Mouse (Mus musculus) embryonic facial prominence, embryonic 14.5 days (tissue): ENCODE data around the gene Slc47a2. TPM values are rescaled to one million over a fixed set of nuclear protein-coding genes. Genes with fewer than 3 reads are reported as not detected.

Experiments used
- ATAC-seq: fragments of 200-750 bp; cut with Nextera tagmentation; 2 replicates; pipeline ENCODE4 v1.8.0; 2017; ENCODE audit warnings: low read depth, moderate number of reproducible peaks, moderate TSS enrichment
- DNase-seq: peaks from one replicate; pipeline ENCODE4 v3.0.0-alpha.2; 2015; ENCODE audit warnings: low spot score
- H3K27ac ChIP-seq: fragments of 300-500 bp; sonication (generic); replicated peaks from 2 replicates; pipeline ENCODE4 v1.5.1; 2014; ENCODE audit warnings: low read depth, mild to moderate bottlenecking, low read length, moderate library complexity
- H3K27me3 ChIP-seq: fragments of 300-500 bp; sonication (generic); replicated peaks from 2 replicates; pipeline ENCODE4 v1.6.1; 2014; ENCODE audit warnings: low read length; ENCODE audit not compliant: control insufficient read depth, insufficient read depth
- H3K36me3 ChIP-seq: fragments of 300-500 bp; sonication (generic); 2 replicates; pipeline ENCODE4 v1.6.1; 2014; ENCODE audit warnings: low read length, mixed read lengths; ENCODE audit not compliant: control insufficient read depth, insufficient read depth
- H3K4me1 ChIP-seq: fragments of 300-500 bp; sonication (generic); 2 replicates; pipeline ENCODE4 v1.6.1; 2014; ENCODE audit warnings: antibody characterized with exemption, low read length; ENCODE audit not compliant: control insufficient read depth, insufficient read depth
- H3K4me2 ChIP-seq: fragments of 300-500 bp; sonication (generic); 2 replicates; pipeline ENCODE4 v1.6.1; 2014; ENCODE audit warnings: low read depth, mild to moderate bottlenecking, low read length, moderate library complexity, mixed read lengths
- H3K4me3 ChIP-seq: fragments of 300-500 bp; sonication (generic); 2 replicates; pipeline ENCODE4 v1.5.1; 2014; ENCODE audit warnings: low read depth, mild to moderate bottlenecking, low read length
- H3K9ac ChIP-seq: fragments of 300-500 bp; sonication (generic); 2 replicates; pipeline ENCODE4 v1.6.1; 2014; ENCODE audit warnings: low read depth, mild to moderate bottlenecking, low read length, moderate library complexity, mixed read lengths
- H3K9me3 ChIP-seq: fragments of 300-500 bp; sonication (generic); 2 replicates; pipeline ENCODE4 v1.6.1; 2016; ENCODE audit warnings: low read length; ENCODE audit not compliant: control insufficient read depth
- WGBS: fragments of 180-500 bp; shearing (Covaris S2); extraction: QIAGEN DNeasy Blood & Tissue Kit; methylation state at CpG from one replicate; pipeline ENCODE4 v1.1.7; 2014; 5-methylcytosine and 5-hydroxymethylcytosine counted together
- polyA plus RNA-seq: library from polyadenylated mRNA; unstranded; fragments of >200 nt; fragmentation: Nextera tagmentation; extraction: Ambion mirVana; gene quantifications from 2 replicates; pipeline ENCODE4 v1.2.1, GENCODE M21; 2014

Slc47a2 gene
- polyA plus RNA-seq, 1 experiment from 2014 or later = 0.29 TPM

GRCm38 (mm10) chr11:61368668-61369067 is 26.0 kb upstream of the Slc47a2 start:
- Histone ChIP-seq H3K27me3 (no peaks in the 10 kb centered on the region), H3K4me1 (no peaks in the 10 kb centered on the region), H3K9ac (no peak overlapping the region), H3K36me3 (no peaks in the 10 kb centered on the region), H3K4me2 (no peak overlapping the region), H3K4me3 (no peak overlapping the region), H3K27ac (no peak overlapping the region), H3K9me3 (no peaks in the 10 kb centered on the region)
- no peak for ATAC-seq
- DNase-seq = no peak
- WGBS = 88% methylated on average over 2 of the region's 2 CpGs

DNA sequence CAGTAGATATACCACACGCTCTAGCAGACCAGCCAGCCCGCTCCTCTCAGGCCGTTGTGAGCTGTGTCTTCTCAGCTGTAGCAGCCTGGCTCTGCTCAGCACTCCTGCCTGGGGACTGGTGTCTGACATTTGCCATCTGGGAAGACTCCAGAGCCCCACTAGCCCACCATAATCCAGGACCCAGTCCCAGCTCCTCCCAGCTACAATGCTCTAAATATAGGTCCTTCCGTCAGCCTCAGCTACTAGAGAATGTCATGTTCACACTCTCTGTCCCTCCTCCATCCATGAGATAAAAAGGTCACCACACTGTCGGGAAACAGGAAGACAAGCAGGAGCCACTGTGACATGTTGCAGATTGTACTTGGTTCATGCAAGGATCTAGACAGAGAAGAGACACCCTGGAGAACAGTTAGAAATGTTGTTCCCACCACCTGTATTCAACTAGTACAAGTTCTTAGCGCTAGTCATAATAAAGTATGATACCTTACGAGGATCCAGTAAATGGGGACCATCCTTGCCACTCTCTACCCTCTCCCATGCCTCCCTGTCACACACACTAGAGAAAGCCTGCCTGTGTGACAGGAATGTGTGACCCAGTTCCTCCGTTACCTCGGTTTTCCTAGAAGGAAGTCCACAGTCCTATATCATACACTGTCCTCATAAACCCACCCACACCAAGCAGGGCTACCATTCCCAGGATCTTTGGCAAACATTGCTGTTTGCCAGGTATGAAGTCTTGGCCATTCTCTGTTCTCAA is 24.0 kb upstream of the Slc47a2 start:
- Histone ChIP-seq H3K27me3 (no peaks in the 10 kb centered on the region), H3K4me3 (no peak overlapping the region), H3K36me3 (no peaks in the 10 kb centered on the region), H3K9ac (no peak overlapping the region), H3K9me3 (no peaks in the 10 kb centered on the region), H3K4me2 (no peak overlapping the region), H3K27ac (no peak overlapping the region), H3K4me1 (no peaks in the 10 kb centered on the region)
- WGBS = 80% methylated on average over 9 of the region's 9 CpGs
- ATAC-seq = no peak
- DNase-seq = no peak

DNA sequence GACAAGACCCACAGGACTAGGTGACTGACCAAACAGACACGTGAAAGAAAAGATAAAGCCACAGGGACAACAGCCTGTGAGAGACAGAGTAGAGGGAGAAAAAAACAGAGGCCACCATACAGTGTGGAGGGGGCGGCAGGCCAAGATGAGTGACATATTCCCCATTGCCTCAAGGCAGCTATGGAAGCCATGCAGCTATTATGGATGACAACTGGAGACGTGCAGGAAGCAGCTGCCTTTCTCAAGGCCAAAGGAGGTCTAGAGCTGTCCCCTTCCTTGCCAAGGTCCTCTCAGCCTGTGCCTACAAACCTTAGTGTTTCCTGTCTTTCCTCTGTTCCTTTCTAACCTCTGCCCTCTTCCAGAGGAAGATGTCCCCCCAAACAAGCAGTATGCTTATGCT is 23.3 kb upstream of the Slc47a2 start:
- H3K27ac ChIP-seq = no peak overlapping the region
- no peak overlapping the region for H3K4me3 ChIP-seq
- H3K4me1 ChIP-seq = no peaks in the 10 kb centered on the region
- no peak overlapping the region for H3K9ac ChIP-seq
- DNase-seq (no peak), ATAC-seq (no peak)
- no peaks in the 10 kb centered on the region for H3K27me3 ChIP-seq
- 30% methylated on average over 3 of the region's 3 CpGs for WGBS
- no peaks in the 10 kb centered on the region for H3K36me3 ChIP-seq
- H3K9me3 ChIP-seq = no peaks in the 10 kb centered on the region
- no peak overlapping the region for H3K4me2 ChIP-seq

DNA sequence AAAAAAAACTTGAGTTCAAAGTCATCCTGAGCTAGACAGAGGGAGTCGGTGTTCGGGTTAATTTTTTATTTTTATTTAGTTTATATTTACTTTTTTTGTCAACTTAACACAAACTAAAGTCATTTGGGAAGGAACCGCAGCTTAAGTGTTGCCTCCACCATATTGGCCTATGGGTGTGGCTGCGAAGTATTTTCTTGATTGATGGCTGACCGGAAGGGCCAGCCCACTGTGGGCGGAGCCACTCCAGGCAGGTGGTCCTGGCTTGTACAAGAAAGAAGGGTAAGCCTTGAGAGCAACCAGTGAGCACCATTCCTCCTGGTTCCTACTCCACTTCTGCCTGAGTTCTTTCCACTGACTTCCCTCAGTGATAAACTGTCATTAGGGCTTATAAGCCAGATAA is 21.4 kb upstream of the Slc47a2 start:
- DNase-seq (no peak), ATAC-seq (no peak)
- Histone ChIP-seq H3K4me2 (no peak overlapping the region), H3K4me1 (no peaks in the 10 kb centered on the region), H3K9me3 (no peaks in the 10 kb centered on the region), H3K9ac (no peak overlapping the region), H3K27ac (no peak overlapping the region), H3K4me3 (no peak overlapping the region), H3K27me3 (no peaks in the 10 kb centered on the region), H3K36me3 (no peaks in the 10 kb centered on the region)
- 83% methylated on average over 6 of the region's 6 CpGs for WGBS

DNA sequence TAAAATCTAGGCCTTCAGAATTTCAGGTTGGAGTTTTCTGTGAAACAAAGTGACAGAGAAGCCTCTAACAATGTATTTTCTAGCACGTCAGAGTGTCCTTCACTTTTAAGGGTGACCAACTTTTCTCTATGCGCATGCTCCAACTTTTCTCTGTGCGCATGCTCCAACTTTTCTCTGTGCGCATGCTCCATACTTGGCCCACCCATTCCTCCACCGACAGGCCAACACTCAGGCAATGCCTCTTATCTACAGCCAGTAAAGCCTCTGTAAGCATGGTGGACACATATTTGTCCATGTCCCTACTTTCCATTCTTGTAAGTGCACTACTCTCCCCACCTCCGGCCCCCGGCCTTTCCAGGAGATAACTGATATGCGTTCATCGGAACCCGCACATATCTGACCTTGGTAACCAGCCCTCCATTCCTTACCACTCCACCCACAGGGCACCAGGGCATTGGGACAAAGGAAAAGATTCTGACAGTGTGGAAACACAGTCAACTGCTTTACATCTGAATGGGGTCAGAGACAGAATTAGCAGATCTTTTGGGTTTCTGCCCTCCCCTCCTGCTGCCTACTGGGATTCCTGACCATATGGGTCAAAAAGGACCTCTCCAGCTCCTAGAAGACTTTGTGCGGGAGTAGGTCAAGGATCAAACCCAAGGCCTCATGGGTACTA is 19.0 kb upstream of the Slc47a2 start:
- 95% methylated on average over 11 of the region's 11 CpGs for WGBS
- Histone ChIP-seq H3K36me3 (no peaks in the 10 kb centered on the region), H3K9ac (no peak overlapping the region), H3K4me3 (no peak overlapping the region), H3K4me1 (no peaks in the 10 kb centered on the region), H3K27me3 (no peaks in the 10 kb centered on the region), H3K4me2 (no peak overlapping the region), H3K9me3 (no peaks in the 10 kb centered on the region), H3K27ac (no peak overlapping the region)
- ATAC-seq (no peak), DNase-seq (no peak)

DNA sequence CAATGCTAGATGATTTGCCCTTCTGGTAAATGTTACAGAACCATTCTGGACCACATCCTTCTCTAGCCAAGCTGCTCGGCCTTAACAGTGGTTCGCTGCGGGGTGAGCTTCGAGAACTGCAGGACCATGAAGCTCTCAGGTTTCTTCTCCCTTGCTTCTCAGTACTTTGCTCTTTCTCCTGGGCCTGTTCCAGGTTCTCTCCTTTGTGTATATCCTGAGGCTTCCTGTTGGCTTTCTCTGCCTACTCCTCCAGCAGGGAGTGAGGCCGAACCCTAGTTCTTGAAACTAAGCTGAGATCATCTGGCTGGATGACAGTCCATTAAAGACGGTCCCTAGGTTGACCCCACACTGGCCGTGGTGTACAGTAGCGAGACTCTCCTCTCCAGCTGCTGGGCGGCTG is 13.9 kb upstream of the Slc47a2 start:
- DNase-seq (peak; percentile 26), ATAC-seq (no peak)
- Histone ChIP-seq H3K9me3 (no peaks in the 10 kb centered on the region), H3K9ac (no peak overlapping the region), H3K4me1 (no peaks in the 10 kb centered on the region), H3K36me3 (no peaks in the 10 kb centered on the region), H3K27ac (no peak overlapping the region), H3K4me2 (no peak overlapping the region), H3K4me3 (no peak overlapping the region), H3K27me3 (no peaks in the 10 kb centered on the region)
- WGBS = 72% methylated on average over 9 of the region's 9 CpGs

GRCm38 (mm10) chr11:61356111-61356510 is 13.5 kb upstream of the Slc47a2 start:
- Histone ChIP-seq H3K4me1 (no peaks in the 10 kb centered on the region), H3K27me3 (no peaks in the 10 kb centered on the region), H3K36me3 (no peaks in the 10 kb centered on the region), H3K9ac (no peak overlapping the region), H3K4me3 (no peak overlapping the region), H3K27ac (no peak overlapping the region), H3K4me2 (no peak overlapping the region), H3K9me3 (no peaks in the 10 kb centered on the region)
- 67% methylated on average over 6 of the region's 6 CpGs for WGBS
- DNase-seq (no peak), ATAC-seq (no peak)

- H3K9ac ChIP-seq = no peak overlapping the region
- ATAC-seq (no peak), DNase-seq (no peak)
- H3K4me3 ChIP-seq = no peak overlapping the region
- 90% methylated on average over 5 of the region's 5 CpGs for WGBS
- H3K36me3 ChIP-seq = no peaks in the 10 kb centered on the region
- no peaks in the 10 kb centered on the region for H3K9me3 ChIP-seq
- H3K4me1 ChIP-seq = no peaks in the 10 kb centered on the region
- no peaks in the 10 kb centered on the region for H3K27me3 ChIP-seq
- H3K27ac ChIP-seq = no peak overlapping the region
- H3K4me2 ChIP-seq = no peak overlapping the region
These were observed 12.7 kb upstream of the Slc47a2 start for GRCm38 (mm10) chr11:61355351-61355750.

DNA sequence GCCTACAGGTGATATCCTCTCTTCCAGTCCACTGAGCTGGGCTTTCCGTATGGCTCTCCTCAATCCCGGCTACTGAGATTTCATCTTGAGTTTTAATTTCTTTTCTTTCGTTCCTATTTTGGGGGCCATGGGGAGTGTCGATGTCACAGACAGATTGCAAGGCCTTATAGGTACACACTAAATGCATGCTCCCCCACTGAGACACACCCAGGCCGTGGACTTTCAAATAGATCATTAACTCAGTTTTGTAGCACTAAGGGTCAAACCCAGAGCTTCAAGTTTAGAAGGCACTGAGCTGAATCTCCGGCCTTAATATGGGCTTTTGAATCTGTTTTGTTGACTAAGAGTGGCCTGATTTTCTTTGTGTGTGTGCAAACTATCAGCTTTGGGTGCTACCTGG is 11.7 kb upstream of the Slc47a2 start:
- no peaks in the 10 kb centered on the region for H3K9me3 ChIP-seq
- no peaks in the 10 kb centered on the region for H3K4me1 ChIP-seq
- ATAC-seq (no peak), DNase-seq (no peak)
- H3K4me2 ChIP-seq = no peak overlapping the region
- H3K4me3 ChIP-seq = no peak overlapping the region
- no peaks in the 10 kb centered on the region for H3K27me3 ChIP-seq
- no peak overlapping the region for H3K9ac ChIP-seq
- H3K36me3 ChIP-seq = no peaks in the 10 kb centered on the region
- no peak overlapping the region for H3K27ac ChIP-seq
- 82% methylated on average over 6 of the region's 6 CpGs for WGBS
